8 mouse cellular contexts compared by ENCODE assay signal in genomic region chr11:59662249-59662788, GRCm38 (mm10). TPM values are rescaled to one million over a fixed set of nuclear protein-coding genes. Genes with fewer than 3 reads are reported as not detected.
DNase-seq lines count a peak whose midpoint lies in the region; ATAC-seq and TF ChIP-seq lines count a peak whose summit lies in the region.

No protein-coding gene starts in this region.

- H3K27me3 ChIP-seq in MEL (ENCODE audit: control insufficient read depth in 1 of 2, insufficient read depth in 2 of 2, low read length in 2 of 2) = no peaks in the 10 kb centered on the region
- H3K27me3 ChIP-seq in cerebellum, adult 2 months (ENCODE audit: control insufficient read depth, insufficient read depth, low read length) = no peaks in the 10 kb centered on the region
- no peaks in the 10 kb centered on the region for H3K27me3 ChIP-seq in forebrain, postnatal 0 days (ENCODE audit: insufficient read depth, low read length)
- H3K27me3 ChIP-seq in lung, embryonic 15.5 days = no peaks in the 10 kb centered on the region

- H3K9ac ChIP-seq in MEL (ENCODE audit: control insufficient read depth, low read depth, low read length, poor library complexity, severe bottlenecking) = peak overlapping the region; percentile 85
- peak overlapping the region; percentile 78 for H3K9ac ChIP-seq in forebrain, postnatal 0 days
- H3K9ac ChIP-seq in lung, embryonic 15.5 days = peak overlapping the region; percentile 81

- TF ChIP-seq POLR2A in MEL (IDR thresholded peaks at IDR 0.05; ENCODE audit: control insufficient read depth in 1 of 2, insufficient read depth in 1 of 2, low read depth in 1 of 2, low read length in 2 of 2, poor library complexity in 1 of 2) = peak in 1 of 2 experiments; percentile 56; a peak in 1 of 4 replicates
- TF ChIP-seq POLR2A in cerebellum, adult 2 months (IDR thresholded peaks at IDR 0.05; ENCODE audit: borderline replicate concordance, insufficient read depth, low read length) = peak; percentile 70; the same call in 1 of the 2 replicates

- WGBS in cerebellum, adult 2 months = 1% methylated on average over 68 of the region's 82 CpGs
- WGBS in forebrain, postnatal 0 days = under 1% methylated on average over 46 of the region's 82 CpGs
- WGBS in lung, embryonic 15.5 days = 1% methylated on average over 64 of the region's 82 CpGs

- peak overlapping the region; percentile 70 for H3K4me2 ChIP-seq in forebrain, postnatal 0 days (ENCODE audit: low read depth)
- peak overlapping the region; percentile 79 for H3K4me2 ChIP-seq in lung, embryonic 15.5 days

- peaks cover under 1 to 21% of the 10 kb centered on the region in 2 experiments; a peak in 2 of 4 replicates for H3K36me3 ChIP-seq in MEL (ENCODE audit: control insufficient read depth in 1 of 2, insufficient read depth in 2 of 2, low read length in 2 of 2)
- no peaks in the 10 kb centered on the region for H3K36me3 ChIP-seq in forebrain, postnatal 0 days (ENCODE audit: insufficient read depth)
- H3K36me3 ChIP-seq in lung, embryonic 15.5 days = no peaks in the 10 kb centered on the region

- peak; percentile 97 for DNase-seq in MEL (ENCODE audit: low read depth, low spot score)
- DNase-seq in cerebellum, adult 2 months = peak; percentile 97 to 99
- DNase-seq in forebrain, postnatal 0 days = peak; percentile 95
- peak; percentile 96 for DNase-seq in heart, postnatal 4 days
- DNase-seq in layer of hippocampus, adult 8-10 months (ENCODE audit: low spot score in 2 of 2) = peak; percentile 94 to 95
- peak; percentile 96 for DNase-seq in ovary, adult 18-20 months (ENCODE audit: low spot score)
- DNase-seq in thymus, postnatal 0 days (ENCODE audit: low spot score) = peak; percentile 89

- ATAC-seq in forebrain, postnatal 0 days = peak; percentile 99
- peak; percentile 97 for ATAC-seq in lung, embryonic 15.5 days (ENCODE audit: borderline replicate concordance, extremely low read depth, low FRiP score, low TSS enrichment)

- peaks cover 38% of the 10 kb centered on the region for H3K79me2 ChIP-seq in MEL (ENCODE audit: control insufficient read depth, insufficient read depth, low read length, poor library complexity)

- no peak for TF ChIP-seq EP300 in MEL (IDR thresholded peaks at IDR 0.05; ENCODE audit: low read depth in 1 of 2, low read length in 2 of 2)

- H3K9me3 ChIP-seq in MEL (replicated peaks; ENCODE audit: insufficient read depth, low read length) = no peaks in the 10 kb centered on the region
- no peaks in the 10 kb centered on the region for H3K9me3 ChIP-seq in forebrain, postnatal 0 days (ENCODE audit: low read length)
- H3K9me3 ChIP-seq in lung, embryonic 15.5 days = no peaks in the 10 kb centered on the region

- H3K4me3 ChIP-seq in MEL (ENCODE audit: control insufficient read depth in 1 of 2, insufficient read depth in 1 of 2, low read depth in 2 of 2, low read length in 2 of 2) = peak overlapping the region; percentile 82 to 99
- peak overlapping the region; percentile 97 for H3K4me3 ChIP-seq in cerebellum, adult 2 months (replicated peaks; ENCODE audit: insufficient read depth, low read depth, low read length)
- peak overlapping the region; percentile 85 for H3K4me3 ChIP-seq in forebrain, postnatal 0 days (ENCODE audit: low read depth, low read length)
- peak overlapping the region; percentile 85 for H3K4me3 ChIP-seq in lung, embryonic 15.5 days

- H3K4me1 ChIP-seq in MEL (ENCODE audit: control insufficient read depth in 1 of 2, insufficient read depth in 2 of 2, low read length in 2 of 2) = peaks cover 15 to 23% of the 10 kb centered on the region in 2 experiments; a peak in 3 of 4 replicates
- peaks cover 7% of the 10 kb centered on the region; the same call in 1 of the 2 replicates for H3K4me1 ChIP-seq in cerebellum, adult 2 months (ENCODE audit: control insufficient read depth, insufficient read depth, low read length)
- H3K4me1 ChIP-seq in forebrain, postnatal 0 days (ENCODE audit: insufficient read depth) = peaks cover 26% of the 10 kb centered on the region
- peaks cover 47% of the 10 kb centered on the region for H3K4me1 ChIP-seq in lung, embryonic 15.5 days

- H3K27ac ChIP-seq in MEL (ENCODE audit: control insufficient read depth, low read depth, low read length) = no peak overlapping the region
- H3K27ac ChIP-seq in cerebellum, adult 2 months (ENCODE audit: insufficient read depth, low read length) = peak overlapping the region; percentile 88
- peak overlapping the region; percentile 88 for H3K27ac ChIP-seq in forebrain, postnatal 0 days (ENCODE audit: low read depth, low read length)
- H3K27ac ChIP-seq in lung, embryonic 15.5 days = peak overlapping the region; percentile 97

- no peak for TF ChIP-seq RAD21 in MEL (IDR thresholded peaks at IDR 0.05; ENCODE audit: low read depth, low read length)

- no peak for TF ChIP-seq CTCF in MEL (IDR thresholded peaks at IDR 0.05 in 2 of 3, conservative IDR thresholded peaks at IDR 0.05 in 1 of 3; ENCODE audit: control insufficient read depth in 1 of 3, insufficient read depth in 1 of 3, low read depth in 2 of 3, low read length in 3 of 3, poor library complexity in 1 of 3, severe bottlenecking in 1 of 3)
- no peak for TF ChIP-seq CTCF in cerebellum, adult 2 months (IDR thresholded peaks at IDR 0.05; ENCODE audit: borderline replicate concordance, insufficient read depth, low read depth, low read length)
- TF ChIP-seq CTCF in forebrain, postnatal 0 days (IDR thresholded peaks at IDR 0.05; ENCODE audit: low read depth) = no peak

TF ChIP-seq in MEL, 35 proteins besides CTCF, POLR2A, EP300 and RAD21:
- TF ChIP-seq HCFC1 (IDR thresholded peaks at IDR 0.05; ENCODE audit: low read depth, low read length) (peak; percentile 78), USF1 (IDR thresholded peaks at IDR 0.05; ENCODE audit: low read depth, low read length) (0 out of 2 replicates have a peak, but pooled peaks have one; percentile 13), TCF12 (IDR thresholded peaks at IDR 0.05; ENCODE audit: low read depth, low read length) (peak; percentile 60), SIN3A (IDR thresholded peaks at IDR 0.05; ENCODE audit: low read length) (peak; percentile 67), USF2 (IDR thresholded peaks at IDR 0.05; ENCODE audit: borderline replicate concordance in 1 of 2, insufficient read depth in 1 of 2, low read depth in 1 of 2, low read length in 2 of 2) (no peak), NELFE (IDR thresholded peaks at IDR 0.05; ENCODE audit: low read depth, low read length) (peak; percentile 64; the same call in 1 of the 2 replicates), ELF1 (IDR thresholded peaks at IDR 0.05; ENCODE audit: low read depth, low read length) (peak; percentile 30; the same call in 1 of the 2 replicates), MAZ (IDR thresholded peaks at IDR 0.05; ENCODE audit: low read depth, low read length) (peak; percentile 72; the same call in 1 of the 2 replicates), ETS1 (IDR thresholded peaks at IDR 0.05; ENCODE audit: low read depth, low read length) (no peak), NRF1 (IDR thresholded peaks at IDR 0.05; ENCODE audit: insufficient read depth, low read depth, low read length, poor library complexity, severe bottlenecking) (peak; percentile 60), CHD2 (IDR thresholded peaks at IDR 0.05; ENCODE audit: low read length) (peak; percentile 45), MAX (IDR thresholded peaks at IDR 0.05; ENCODE audit: low read length) (peak; percentile 35; the same call in 1 of the 2 replicates), KAT2A (conservative IDR thresholded peaks at IDR 0.05; ENCODE audit: low read depth, low read length) (no peak; the same call in 1 of the 2 replicates), ZMIZ1 (IDR thresholded peaks at IDR 0.05; ENCODE audit: low read depth, low read length) (peak; percentile 76; the same call in 1 of the 2 replicates)

RNA-seq across cellular contexts. Expression of gene Mprip, which starts 1.2 kb away (rescaled TPM):
- total RNA-seq in MEL (2012; rRNA removed) = 131 and 142 TPM in 2 replicates
- 100 to 1,000 TPM; 103 to 174 TPM for polyA plus RNA-seq in MEL (2012; ENCODE audit: insufficient read depth in 1 of 2, insufficient read length in 2 of 2, low read depth in 1 of 2, low replicate concordance in 2 of 2, missing spikeins in 1 of 2)
- polyA plus RNA-seq in cerebellum, adult 2 months (2012; rRNA removed) = 158 and 160 TPM in 2 replicates
- total RNA-seq in forebrain, postnatal 0 days (2014; rRNA removed) = 191 and 205 TPM in 2 replicates
- polyA plus RNA-seq in forebrain, postnatal 0 days (2015; fragmentation: Nextera tagmentation; extraction: Ambion mirVana) = 62.0 and 62.2 TPM in 2 replicates
- total RNA-seq in heart, postnatal 4 days (2021) = 100 to 1,000 TPM; 220 to 241 TPM
- 100 to 1,000 TPM; 265 to 273 (median 269) TPM for total RNA-seq in layer of hippocampus, adult 8-10 months (2022)
- 109 and 111 TPM in 2 replicates for polyA plus RNA-seq in lung, embryonic 15.5 days (2015; fragmentation: Nextera tagmentation; extraction: Ambion mirVana)
- polyA plus RNA-seq in thymus, postnatal 0 days (2015; fragmentation: Nextera tagmentation; extraction: Ambion mirVana) = 46.7 and 55.6 TPM in 2 replicates
